Comparison of ENCODE assay signal across 9 mouse cellular contexts in genomic region chr5:135965501-135965930, GRCm38 (mm10). TPM values are rescaled to one million over a fixed set of nuclear protein-coding genes. Genes with fewer than 3 reads are reported as not detected.
DNase-seq lines count a peak whose midpoint lies in the region; ATAC-seq lines count a peak whose summit lies in the region.
"Had no signal": no experiment of that assay in that cellular context is flagged by ENCODE, and none has a peak within 500 bp of the region (broad histone marks: within the 10 kb centered on the region; RNA-seq: fewer than 3 reads in every experiment).

No protein-coding gene starts in this region.

- WGBS in heart, embryonic 10.5 days, result 9% methylated on average over 24 of the region's 24 CpGs
- 10% methylated on average over 24 of the region's 24 CpGs for WGBS in hindbrain, embryonic 10.5 days
- 11% methylated on average over 24 of the region's 24 CpGs for WGBS in limb, embryonic 12.5 days
- WGBS in midbrain, embryonic 16.5 days, result 9% methylated on average over 24 of the region's 24 CpGs

- peaks cover 31% of the 10 kb centered on the region for H3K4me1 ChIP-seq in heart, embryonic 10.5 days
- H3K4me1 ChIP-seq in hindbrain, embryonic 10.5 days (replicated peaks), result peaks cover 32% of the 10 kb centered on the region
- H3K4me1 ChIP-seq in limb, embryonic 12.5 days (replicated peaks), result peaks cover 20% of the 10 kb centered on the region
- H3K4me1 ChIP-seq in midbrain, embryonic 16.5 days (ENCODE audit: control insufficient read depth, insufficient read depth, low read length), result peaks cover 5% of the 10 kb centered on the region; the same call in 1 of the 2 replicates

- H3K9me3 ChIP-seq in heart, embryonic 10.5 days, result no peaks in the 10 kb centered on the region
- no peaks in the 10 kb centered on the region for H3K9me3 ChIP-seq in hindbrain, embryonic 10.5 days
- no peaks in the 10 kb centered on the region for H3K9me3 ChIP-seq in limb, embryonic 12.5 days
- no peaks in the 10 kb centered on the region for H3K9me3 ChIP-seq in midbrain, embryonic 16.5 days (replicated peaks; ENCODE audit: control insufficient read depth, low read length, poor library complexity, severe bottlenecking)

- no peak overlapping the region for H3K27ac ChIP-seq in heart, embryonic 10.5 days
- H3K27ac ChIP-seq in hindbrain, embryonic 10.5 days, result no peak overlapping the region
- 0 out of 2 replicates have a peak overlapping the region, but pooled peaks have one; percentile 4 for H3K27ac ChIP-seq in limb, embryonic 12.5 days
- no peak overlapping the region for H3K27ac ChIP-seq in midbrain, embryonic 16.5 days (ENCODE audit: low read length)

- H3K9ac ChIP-seq in limb, embryonic 12.5 days (replicated peaks), result no peak overlapping the region; the same call in 1 of the 2 replicates
- H3K9ac ChIP-seq in midbrain, embryonic 16.5 days (ENCODE audit: low read depth, low read length), result peak overlapping the region; percentile 36

- ATAC-seq in limb, embryonic 12.5 days (ENCODE audit: insufficient number of reproducible peaks, insufficient read depth, low FRiP score, low TSS enrichment, low read depth), result no peak
- no peak for ATAC-seq in midbrain, embryonic 16.5 days

- DNase-seq in heart, embryonic 10.5 days (ENCODE audit: low spot score), result no peak
- DNase-seq in heart, adult 8-10 months (ENCODE audit: low spot score), result no peak
- peak; percentile 67 for DNase-seq in cerebellum, adult 9-10 months
- no peak for DNase-seq in hindbrain, embryonic 10.5 days (ENCODE audit: low spot score)
- DNase-seq in left cerebral cortex, adult 8-10 months (ENCODE audit: low spot score in 2 of 2), result no peak
- no peak for DNase-seq in frontal cortex, postnatal 36 days (ENCODE audit: low spot score in 2 of 2)

- peaks cover 19% of the 10 kb centered on the region for H3K27me3 ChIP-seq in heart, embryonic 10.5 days (ENCODE audit: insufficient read depth, poor library complexity, severe bottlenecking)
- H3K27me3 ChIP-seq in hindbrain, embryonic 10.5 days (ENCODE audit: insufficient read depth, poor library complexity, severe bottlenecking), result peaks cover 20% of the 10 kb centered on the region
- peaks cover 9% of the 10 kb centered on the region; the same call in 1 of the 2 replicates for H3K27me3 ChIP-seq in limb, embryonic 12.5 days
- no peaks in the 10 kb centered on the region for H3K27me3 ChIP-seq in midbrain, embryonic 16.5 days (ENCODE audit: control insufficient read depth, insufficient read depth, low read depth, low read length)

- peak overlapping the region; percentile 47 for H3K4me3 ChIP-seq in heart, embryonic 10.5 days
- peak overlapping the region; percentile 18; the same call in 1 of the 2 replicates for H3K4me3 ChIP-seq in hindbrain, embryonic 10.5 days
- peak overlapping the region; percentile 28 for H3K4me3 ChIP-seq in limb, embryonic 12.5 days (replicated peaks)
- peak overlapping the region; percentile 26 for H3K4me3 ChIP-seq in midbrain, embryonic 16.5 days (ENCODE audit: low read depth, low read length)

- H3K36me3 ChIP-seq in heart, embryonic 10.5 days, result no peaks in the 10 kb centered on the region
- H3K36me3 ChIP-seq in hindbrain, embryonic 10.5 days, result no peaks in the 10 kb centered on the region
- no peaks in the 10 kb centered on the region for H3K36me3 ChIP-seq in limb, embryonic 12.5 days
- no peaks in the 10 kb centered on the region for H3K36me3 ChIP-seq in midbrain, embryonic 16.5 days (ENCODE audit: control insufficient read depth, insufficient read depth, low read length)

- H3K4me2 ChIP-seq in limb, embryonic 12.5 days, result peak overlapping the region; percentile 57
- H3K4me2 ChIP-seq in midbrain, embryonic 16.5 days (ENCODE audit: low read length), result peak overlapping the region; percentile 45

RNA-seq across cellular contexts. Expression of gene Ssc4d, which starts 8.8 kb away (rescaled TPM):
- 2.3 and 5.2 TPM in 2 replicates for polyA plus RNA-seq in heart, embryonic 10.5 days (2016; fragmentation: Nextera tagmentation; extraction: Ambion mirVana)
- under 1 TPM in 3 of 4 experiments, not detected in 1; 0.44 to 0.53 (median 0.46) TPM for total RNA-seq in heart, adult 8-10 months (2022)
- polyA plus RNA-seq in hindbrain, embryonic 10.5 days (2016; fragmentation: Nextera tagmentation; extraction: Ambion mirVana), result 1.3 and 1.6 TPM in 2 replicates
- polyA plus RNA-seq in limb, embryonic 12.5 days (2016; fragmentation: Nextera tagmentation; extraction: Ambion mirVana), result 4.8 and 5.6 TPM in 2 replicates
- 1.8 and 1.9 TPM in 2 replicates for polyA plus RNA-seq in midbrain, embryonic 16.5 days (2015; fragmentation: Nextera tagmentation; extraction: Ambion mirVana)
- total RNA-seq in left cerebral cortex, adult 8-10 months (2022), result 1 to 10 TPM; 1.3 to 2.8 (median 2.0) TPM

RNA-seq across cellular contexts. Expression of gene Zp3, which starts 14.4 kb away (rescaled TPM):
- not detected in 2 replicates for polyA plus RNA-seq in heart, embryonic 10.5 days (2016; fragmentation: Nextera tagmentation; extraction: Ambion mirVana)
- total RNA-seq in heart, adult 8-10 months (2022), result not detected
- not detected in 2 replicates for polyA plus RNA-seq in hindbrain, embryonic 10.5 days (2016; fragmentation: Nextera tagmentation; extraction: Ambion mirVana)
- polyA plus RNA-seq in limb, embryonic 12.5 days (2016; fragmentation: Nextera tagmentation; extraction: Ambion mirVana), result not detected in 2 replicates
- polyA plus RNA-seq in midbrain, embryonic 16.5 days (2015; fragmentation: Nextera tagmentation; extraction: Ambion mirVana), result 0.23 TPM in 1 of 2 replicates, not detected in the other
- not detected for total RNA-seq in left cerebral cortex, adult 8-10 months (2022)
- total RNA-seq: hematopoietic stem cell, adult 5-6 weeks had no signal

RNA-seq across cellular contexts. Expression of gene Dtx2, which starts 29.1 kb away (rescaled TPM):
- 36.0 and 37.6 TPM in 2 replicates for polyA plus RNA-seq in heart, embryonic 10.5 days (2016; fragmentation: Nextera tagmentation; extraction: Ambion mirVana)
- total RNA-seq in heart, adult 8-10 months (2022), result 1 to 10 TPM; 6.0 to 7.3 (median 6.8) TPM
- polyA plus RNA-seq in hindbrain, embryonic 10.5 days (2016; fragmentation: Nextera tagmentation; extraction: Ambion mirVana), result 34.8 and 38.1 TPM in 2 replicates
- polyA plus RNA-seq in limb, embryonic 12.5 days (2016; fragmentation: Nextera tagmentation; extraction: Ambion mirVana), result 39.2 and 40.4 TPM in 2 replicates
- polyA plus RNA-seq in midbrain, embryonic 16.5 days (2015; fragmentation: Nextera tagmentation; extraction: Ambion mirVana), result 24.0 and 26.1 TPM in 2 replicates
- 10 to 100 TPM in 1 of 4 experiments, 1 to 10 TPM in 3; 7.5 to 11.3 (median 9.6) TPM for total RNA-seq in left cerebral cortex, adult 8-10 months (2022)

RNA-seq across cellular contexts. Expression of gene Ywhag, which starts 31.1 kb away (rescaled TPM):
- polyA plus RNA-seq in heart, embryonic 10.5 days (2016; fragmentation: Nextera tagmentation; extraction: Ambion mirVana), result 202 and 227 TPM in 2 replicates
- total RNA-seq in heart, adult 8-10 months (2022), result 100 to 1,000 TPM; 265 to 313 (median 289) TPM
- polyA plus RNA-seq in hindbrain, embryonic 10.5 days (2016; fragmentation: Nextera tagmentation; extraction: Ambion mirVana), result 274 and 348 TPM in 2 replicates
- 180 and 182 TPM in 2 replicates for polyA plus RNA-seq in limb, embryonic 12.5 days (2016; fragmentation: Nextera tagmentation; extraction: Ambion mirVana)
- 1,035 and 1,054 TPM in 2 replicates for polyA plus RNA-seq in midbrain, embryonic 16.5 days (2015; fragmentation: Nextera tagmentation; extraction: Ambion mirVana)
- total RNA-seq in left cerebral cortex, adult 8-10 months (2022), result 1,000 to 10,000 TPM; 1,072 to 1,089 (median 1,074) TPM
